24 mouse cellular contexts compared by ENCODE assay signal in genomic region chr7:66630154-66630800, GRCm38 (mm10). TPM values are rescaled to one million over a fixed set of nuclear protein-coding genes. Genes with fewer than 3 reads are reported as not detected.
A peak's percentile ranks its signal among the peaks of the same experiment; 100 is the strongest.
DNase-seq lines count a peak whose midpoint lies in the region; ATAC-seq and TF ChIP-seq lines count a peak whose summit lies in the region.
"Had no signal": no experiment of that assay in that cellular context is flagged by ENCODE, and none has a peak within 500 bp of the region (broad histone marks: within the 10 kb centered on the region; RNA-seq: fewer than 3 reads in every experiment).

No protein-coding gene starts in this region.

- no peak for TF ChIP-seq POLR2A in brain, embryonic 14.5 days (IDR thresholded peaks at IDR 0.05; ENCODE audit: borderline replicate concordance, extremely low read depth, insufficient read depth, insufficient read length, poor library complexity, severe bottlenecking)

- no peak overlapping the region for H3K27ac ChIP-seq in embryonic facial prominence, embryonic 11.5 days (replicated peaks; ENCODE audit: low read depth, low read length)
- no peak overlapping the region for H3K27ac ChIP-seq in kidney, embryonic 16.5 days (ENCODE audit: low read length)
- H3K27ac ChIP-seq: heart, adult 2 months; heart, embryonic 13.5 days; hindbrain, postnatal 0 days; kidney, embryonic 15.5 days; limb, embryonic 15.5 days; liver, embryonic 14.5 days had no signal

- H3K4me1 ChIP-seq in embryonic facial prominence, embryonic 11.5 days (ENCODE audit: control insufficient read depth, insufficient read depth, low read length): no peaks in the 10 kb centered on the region
- no peaks in the 10 kb centered on the region for H3K4me1 ChIP-seq in kidney, embryonic 16.5 days (ENCODE audit: insufficient read depth, low read length)
- H3K4me1 ChIP-seq: heart, embryonic 13.5 days; kidney, embryonic 15.5 days; limb, embryonic 15.5 days had no signal

- WGBS in embryonic facial prominence, embryonic 11.5 days: 42% methylated on average over 15 of the region's 15 CpGs
- 59% methylated on average over 15 of the region's 15 CpGs for WGBS in kidney, embryonic 16.5 days

- DNase-seq in Muller cell, postnatal 12 days (ENCODE audit: inconsistent ontology term): peak; percentile 12
- peak; percentile 53 for DNase-seq in brain, embryonic 14.5 days (ENCODE audit: low read depth)
- DNase-seq in embryonic facial prominence, embryonic 11.5 days (ENCODE audit: low spot score): peak; percentile 27
- DNase-seq in retina, embryonic 14.5 days (ENCODE audit: low spot score): peak; percentile 64
- DNase-seq in lung, postnatal 10 days: no peak
- no peak for DNase-seq in urinary bladder, postnatal 10 days (ENCODE audit: low spot score)
- DNase-seq: adrenal gland, postnatal 10 days; cerebellum, adult 8-10 months; gastrocnemius, postnatal 25 days; heart, adult 2 months; heart, postnatal 14 days; kidney, postnatal 4 days; left cerebral cortex, postnatal 4 days; lung, embryonic 14.5 days; lung, postnatal 36 days; right cerebral cortex, postnatal 14 days had no signal

- no peak for TF ChIP-seq CTCF in brain, embryonic 14.5 days (IDR thresholded peaks at IDR 0.05; ENCODE audit: borderline replicate concordance, extremely low read depth, insufficient read depth, insufficient read length)

- H3K9ac ChIP-seq in embryonic facial prominence, embryonic 11.5 days (replicated peaks; ENCODE audit: low read length): no peak overlapping the region
- H3K9ac ChIP-seq in kidney, embryonic 16.5 days (replicated peaks; ENCODE audit: low read length): no peak overlapping the region
- H3K9ac ChIP-seq: heart, embryonic 13.5 days; kidney, embryonic 15.5 days; limb, embryonic 15.5 days; liver, embryonic 14.5 days; lung, embryonic 14.5 days had no signal

- no peak overlapping the region for H3K4me2 ChIP-seq in embryonic facial prominence, embryonic 11.5 days (ENCODE audit: low read depth, low read length)
- H3K4me2 ChIP-seq in kidney, embryonic 16.5 days (replicated peaks; ENCODE audit: low read depth, low read length): no peak overlapping the region
- H3K4me2 ChIP-seq: heart, embryonic 13.5 days; kidney, embryonic 15.5 days; limb, embryonic 15.5 days; lung, embryonic 14.5 days had no signal

- no peaks in the 10 kb centered on the region for H3K9me3 ChIP-seq in embryonic facial prominence, embryonic 11.5 days (replicated peaks; ENCODE audit: control insufficient read depth, low read length)
- H3K9me3 ChIP-seq in kidney, embryonic 16.5 days (ENCODE audit: low read length): no peaks in the 10 kb centered on the region
- H3K9me3 ChIP-seq: limb, embryonic 15.5 days had no signal

- ATAC-seq in embryonic facial prominence, embryonic 11.5 days (replicated peaks; ENCODE audit: insufficient number of reproducible peaks, low FRiP score, low TSS enrichment, low read depth): 0 out of 2 replicates have a peak, but pooled peaks have one; percentile 79
- no peak for ATAC-seq in kidney, embryonic 16.5 days (ENCODE audit: low FRiP score, low TSS enrichment)
- ATAC-seq: hindbrain, postnatal 0 days; intestine, embryonic 16.5 days had no signal

- no peaks in the 10 kb centered on the region for H3K27me3 ChIP-seq in embryonic facial prominence, embryonic 11.5 days (ENCODE audit: control insufficient read depth, insufficient read depth, low read length)
- H3K27me3 ChIP-seq in kidney, embryonic 16.5 days (ENCODE audit: insufficient read depth, low read length): no peaks in the 10 kb centered on the region
- H3K27me3 ChIP-seq: heart, embryonic 13.5 days; kidney, embryonic 15.5 days; limb, embryonic 15.5 days had no signal

- no peaks in the 10 kb centered on the region for H3K36me3 ChIP-seq in embryonic facial prominence, embryonic 11.5 days (replicated peaks; ENCODE audit: control insufficient read depth, insufficient read depth, low read depth, low read length)
- no peaks in the 10 kb centered on the region for H3K36me3 ChIP-seq in kidney, embryonic 16.5 days (ENCODE audit: insufficient read depth, low read length)
- H3K36me3 ChIP-seq: heart, embryonic 13.5 days; kidney, embryonic 15.5 days; limb, embryonic 15.5 days had no signal

- no peak overlapping the region for H3K4me3 ChIP-seq in embryonic facial prominence, embryonic 11.5 days (ENCODE audit: low read depth, low read length)
- no peak overlapping the region for H3K4me3 ChIP-seq in kidney, embryonic 16.5 days (ENCODE audit: low read length)
- H3K4me3 ChIP-seq: heart, adult 2 months; heart, embryonic 13.5 days; kidney, embryonic 15.5 days; limb, embryonic 15.5 days; megakaryocyte, embryonic 14.5 days had no signal

RNA-seq across cellular contexts. Expression of gene Asb7, which starts 59.1 kb away (rescaled TPM):
- polyA plus RNA-seq in brain, embryonic 14.5 days (2012; rRNA removed): 10.3 and 13.0 TPM in 2 replicates
- 14.3 and 17.1 TPM in 2 replicates for polyA plus RNA-seq in embryonic facial prominence, embryonic 11.5 days (2014; fragmentation: Nextera tagmentation; extraction: Ambion mirVana)
- 16.4 and 16.9 TPM in 2 replicates for polyA plus RNA-seq in kidney, embryonic 16.5 days (2015; fragmentation: Nextera tagmentation; extraction: Ambion mirVana)

RNA-seq across cellular contexts. Expression of gene Lins1, which starts 59.4 kb away (rescaled TPM):
- polyA plus RNA-seq in brain, embryonic 14.5 days (2012; rRNA removed): 19.3 and 23.2 TPM in 2 replicates
- polyA plus RNA-seq in embryonic facial prominence, embryonic 11.5 days (2014; fragmentation: Nextera tagmentation; extraction: Ambion mirVana): 26.9 and 29.6 TPM in 2 replicates
- polyA plus RNA-seq in kidney, embryonic 16.5 days (2015; fragmentation: Nextera tagmentation; extraction: Ambion mirVana): 20.4 and 20.6 TPM in 2 replicates

Comparison
In these comparisons a context has a peak if more than half of its experiments do, and no peak if none do; other contexts are left out.
1. DNase-seq: peak in Muller cell, postnatal 12 days (single experiment), brain, embryonic 14.5 days (single experiment), embryonic facial prominence, embryonic 11.5 days (single experiment) and retina, embryonic 14.5 days (single experiment); none in lung, postnatal 10 days (single experiment) and urinary bladder, postnatal 10 days (single experiment).